ENCODE assay signal across 8 mouse cellular contexts in the genomic region with DNA sequence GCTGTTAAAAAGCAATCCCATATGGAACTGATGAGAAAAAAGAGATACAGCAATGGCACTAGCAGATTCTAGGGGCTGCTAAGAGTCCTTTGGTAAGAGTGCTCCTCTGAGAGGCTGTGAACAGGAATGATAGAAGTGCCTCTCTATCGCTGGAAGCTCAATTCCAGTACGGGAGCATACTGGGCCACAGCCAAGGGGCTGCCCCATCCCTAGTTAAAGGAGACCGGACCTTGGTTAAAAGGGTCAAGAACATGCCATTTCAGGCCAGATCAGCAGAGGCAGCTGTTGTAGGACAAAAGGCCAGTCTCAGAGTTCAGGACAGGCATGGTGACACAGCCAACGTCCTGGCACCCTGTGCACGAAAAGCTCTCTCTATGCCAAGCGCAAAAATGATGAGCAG. TPM values are rescaled to one million over a fixed set of nuclear protein-coding genes. Genes with fewer than 3 reads are reported as not detected.
DNase-seq lines count a peak whose midpoint lies in the region; ATAC-seq lines count a peak whose summit lies in the region.

No protein-coding gene starts in this region.

- H3K9ac ChIP-seq in kidney, embryonic 15.5 days: no peak overlapping the region
- no peak overlapping the region for H3K9ac ChIP-seq in kidney, embryonic 16.5 days (replicated peaks; ENCODE audit: low read length)

- H3K36me3 ChIP-seq in kidney, embryonic 15.5 days: no peaks in the 10 kb centered on the region
- H3K36me3 ChIP-seq in kidney, embryonic 16.5 days (ENCODE audit: insufficient read depth, low read length): no peaks in the 10 kb centered on the region

- 0 out of 2 replicates have a peak overlapping the region, but pooled peaks have one; percentile 99 for H3K4me2 ChIP-seq in kidney, embryonic 15.5 days
- H3K4me2 ChIP-seq in kidney, embryonic 16.5 days (replicated peaks; ENCODE audit: low read depth, low read length): no peak overlapping the region

- DNase-seq in adrenal gland, postnatal 10 days: peak; percentile 16
- no peak for DNase-seq in adrenal gland, postnatal 25 days
- peak; percentile 84 for DNase-seq in brain, adult 2 months (ENCODE audit: low read depth, low spot score)
- DNase-seq in heart, postnatal 14 days: peak; percentile 20 to 32
- DNase-seq in spleen, adult 18-20 months: no peak
- no peak for DNase-seq in B cell, adult 2 months

- H3K4me3 ChIP-seq in kidney, embryonic 15.5 days (replicated peaks): no peak overlapping the region
- H3K4me3 ChIP-seq in kidney, embryonic 16.5 days (ENCODE audit: low read length): no peak overlapping the region

- intact Hi-C loops in heart, postnatal 14 days (cut with DNase I): no loop called here

- H3K27ac ChIP-seq in kidney, embryonic 15.5 days: no peak overlapping the region
- no peak overlapping the region for H3K27ac ChIP-seq in kidney, embryonic 16.5 days (ENCODE audit: low read length)

- 79% methylated on average over 6 of the region's 6 CpGs for WGBS in kidney, embryonic 15.5 days
- 76% methylated on average over 6 of the region's 6 CpGs for WGBS in kidney, embryonic 16.5 days

- H3K9me3 ChIP-seq in kidney, embryonic 15.5 days (replicated peaks): no peaks in the 10 kb centered on the region
- no peaks in the 10 kb centered on the region for H3K9me3 ChIP-seq in kidney, embryonic 16.5 days (ENCODE audit: low read length)

- H3K4me1 ChIP-seq in kidney, embryonic 15.5 days: peaks cover 29% of the 10 kb centered on the region
- H3K4me1 ChIP-seq in kidney, embryonic 16.5 days (ENCODE audit: insufficient read depth, low read length): peaks cover 21% of the 10 kb centered on the region

- no peak for ATAC-seq in kidney, embryonic 15.5 days (replicated peaks; ENCODE audit: low FRiP score)
- ATAC-seq in kidney, embryonic 16.5 days (ENCODE audit: low FRiP score, low TSS enrichment): no peak

- H3K27me3 ChIP-seq in kidney, embryonic 15.5 days: peaks cover 6% of the 10 kb centered on the region; the same call in 1 of the 2 replicates
- H3K27me3 ChIP-seq in kidney, embryonic 16.5 days (ENCODE audit: insufficient read depth, low read length): no peaks in the 10 kb centered on the region

RNA-seq across cellular contexts. Expression of a gene that starts 1.4 kb away (rescaled TPM):
- total RNA-seq in adrenal gland, postnatal 10 days (2021): 1 to 10 TPM; 2.3 to 2.6 TPM
- 1.2 and 2.1 TPM in 2 replicates for total RNA-seq in adrenal gland, postnatal 25 days (2021)
- polyA plus RNA-seq in kidney, embryonic 15.5 days (2015; fragmentation: Nextera tagmentation; extraction: Ambion mirVana): 1.6 and 1.7 TPM in 2 replicates
- polyA plus RNA-seq in kidney, embryonic 16.5 days (2015; fragmentation: Nextera tagmentation; extraction: Ambion mirVana): 1.6 and 1.7 TPM in 2 replicates
- 1 to 10 TPM in 1 of 2 experiments, under 1 TPM in 1; 1.00 to 1.6 TPM for total RNA-seq in heart, postnatal 14 days (2021)

RNA-seq across cellular contexts. Expression of a gene that starts 26.2 kb away (rescaled TPM):
- 10 to 100 TPM; 19.6 to 25.1 TPM for total RNA-seq in adrenal gland, postnatal 10 days (2021)
- 17.4 and 25.7 TPM in 2 replicates for total RNA-seq in adrenal gland, postnatal 25 days (2021)
- polyA plus RNA-seq in kidney, embryonic 15.5 days (2015; fragmentation: Nextera tagmentation; extraction: Ambion mirVana): 15.7 and 16.8 TPM in 2 replicates
- 15.8 and 16.7 TPM in 2 replicates for polyA plus RNA-seq in kidney, embryonic 16.5 days (2015; fragmentation: Nextera tagmentation; extraction: Ambion mirVana)
- 1 to 10 TPM; 5.7 to 6.8 TPM for total RNA-seq in heart, postnatal 14 days (2021)

Comparison
In these comparisons a context has a peak if more than half of its experiments do, and no peak if none do; other contexts are left out.
1. DNase-seq: peak in adrenal gland, postnatal 10 days (single experiment), brain, adult 2 months (single experiment) and heart, postnatal 14 days (2 of 2); none in adrenal gland, postnatal 25 days (single experiment), spleen, adult 18-20 months (0 of 2) and B cell, adult 2 months (0 of 2).